Mouse (Mus musculus): ENCODE measurements at regions not wholly inside any gene's neighbourhood (a gene's known extent, or its start where the extent isn't known, plus 50 kb on each side); places are given as distances from the start of the nearest gene placed in this dataset.

DNA sequence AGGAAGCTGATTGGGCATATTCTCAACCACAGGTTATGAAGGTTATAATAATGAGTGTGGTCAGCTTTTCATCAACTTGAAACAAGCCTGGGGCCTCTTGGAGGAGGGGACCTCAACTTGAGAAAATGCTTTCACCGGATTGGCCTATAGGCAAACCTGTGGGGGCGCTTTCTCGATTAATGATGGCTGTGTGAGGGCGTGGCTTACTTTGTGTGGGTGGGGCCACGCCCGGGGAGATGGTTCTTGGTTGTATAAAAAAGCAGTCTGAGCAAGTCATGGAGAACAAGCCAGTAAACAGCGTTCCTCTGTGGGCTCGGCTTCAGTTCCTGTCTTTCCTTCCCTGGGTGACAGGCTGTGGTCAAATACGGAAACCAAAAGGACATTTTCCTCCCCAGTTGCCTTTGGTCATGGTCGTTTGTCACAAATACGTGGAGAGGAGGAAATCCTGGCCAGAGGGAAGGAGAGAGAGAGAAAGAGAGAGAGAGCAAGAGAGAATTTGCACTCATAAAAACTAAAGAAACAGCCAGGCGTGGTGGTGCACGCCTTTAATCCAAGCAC, 163.1 kb downstream of the Ifng start:
- no peak for TF ChIP-seq ZC3H11A (IDR thresholded peaks at IDR 0.05; ENCODE audit: borderline replicate concordance, low read depth, low read length)
- no peak for TF ChIP-seq CHD2 (IDR thresholded peaks at IDR 0.05; ENCODE audit: low read depth, low read length)
- no peak for TF ChIP-seq ZNF384 (IDR thresholded peaks at IDR 0.05; ENCODE audit: low read depth, low read length)

Measured in ES-E14 (cell line).